Mouse (Mus musculus) lung, postnatal 0 days (tissue): ENCODE results near the gene Abcc12. TPM values are rescaled to one million over a fixed set of nuclear protein-coding genes. Genes with fewer than 3 reads are reported as not detected.

Experiments
- ATAC-seq: fragments of 200-750 bp; cut with Nextera tagmentation; 2 replicates; pipeline ENCODE4 v1.8.0; 2017; ENCODE audit warnings: moderate library complexity
- DNase-seq: peaks from one replicate; pipeline ENCODE4 v3.0.0-alpha.2; 2016; ENCODE audit warnings: low spot score
- H3K27ac ChIP-seq: fragments of 300-500 bp; sonication (generic); 2 replicates; pipeline ENCODE4 v1.5.1; 2014; ENCODE audit warnings: antibody characterized with exemption, mild to moderate bottlenecking, low read length, mixed read lengths
- H3K27me3 ChIP-seq: fragments of 300-500 bp; sonication (generic); replicated peaks from 2 replicates; pipeline ENCODE4 v1.6.1; 2014; ENCODE audit warnings: low read length, mixed read lengths; ENCODE audit not compliant: insufficient read depth
- H3K36me3 ChIP-seq: fragments of 300-500 bp; sonication (generic); 2 replicates; pipeline ENCODE4 v1.6.1; 2014; ENCODE audit warnings: low read length, mixed read lengths; ENCODE audit not compliant: insufficient read depth
- H3K4me1 ChIP-seq: fragments of 300-500 bp; sonication (generic); 2 replicates; pipeline ENCODE4 v1.6.1; 2014; ENCODE audit warnings: antibody characterized with exemption, low read depth, low read length, mixed read lengths; ENCODE audit not compliant: insufficient read depth
- H3K4me2 ChIP-seq: fragments of 300-500 bp; sonication (generic); replicated peaks from 2 replicates; pipeline ENCODE4 v1.6.1; 2014; ENCODE audit warnings: low read depth, mild to moderate bottlenecking, low read length, moderate library complexity, mixed read lengths
- H3K4me3 ChIP-seq: fragments of 300-500 bp; sonication (generic); 2 replicates; pipeline ENCODE4 v1.5.1; 2014; ENCODE audit warnings: low read depth, low read length
- H3K9ac ChIP-seq: fragments of 300-500 bp; sonication (generic); replicated peaks from 2 replicates; pipeline ENCODE4 v1.6.1; 2014; ENCODE audit warnings: low read depth, mild to moderate bottlenecking
- H3K9me3 ChIP-seq: fragments of 300-500 bp; sonication (generic); 2 replicates; pipeline ENCODE4 v1.6.1; 2016; ENCODE audit warnings: low read length, mixed read lengths
- CTCF ChIP-seq: IDR thresholded peaks from 2 replicates; pipeline ENCODE4 v1.5.1; 2016; ENCODE audit warnings: antibody characterized with exemption, mild to moderate bottlenecking
- EP300 ChIP-seq: IDR thresholded peaks from 2 replicates; pipeline ENCODE4 v1.6.1; 2016; ENCODE audit warnings: antibody characterized with exemption, mild to moderate bottlenecking, control low read depth
- WGBS: fragments of 180-500 bp; shearing (Covaris S2); extraction: QIAGEN DNeasy Blood & Tissue Kit; methylation state at CpG from one replicate; pipeline ENCODE4 v1.1.7; 2014; 5-methylcytosine and 5-hydroxymethylcytosine counted together
- microRNA-seq: library from miRNA; unstranded; fragments of <30 nt; microRNA quantifications from one replicate; pipeline ENCODE4, GENCODE M21; 2016
- polyA plus RNA-seq: library from polyadenylated mRNA; unstranded; fragments of >200 nt; fragmentation: Nextera tagmentation; extraction: Ambion mirVana; gene quantifications from 2 replicates; pipeline ENCODE4 v1.2.1, GENCODE M21; 2015

The Abcc12 gene
- polyA plus RNA-seq, 1 experiment from 2014 or later, result 0.30 TPM

DNA sequence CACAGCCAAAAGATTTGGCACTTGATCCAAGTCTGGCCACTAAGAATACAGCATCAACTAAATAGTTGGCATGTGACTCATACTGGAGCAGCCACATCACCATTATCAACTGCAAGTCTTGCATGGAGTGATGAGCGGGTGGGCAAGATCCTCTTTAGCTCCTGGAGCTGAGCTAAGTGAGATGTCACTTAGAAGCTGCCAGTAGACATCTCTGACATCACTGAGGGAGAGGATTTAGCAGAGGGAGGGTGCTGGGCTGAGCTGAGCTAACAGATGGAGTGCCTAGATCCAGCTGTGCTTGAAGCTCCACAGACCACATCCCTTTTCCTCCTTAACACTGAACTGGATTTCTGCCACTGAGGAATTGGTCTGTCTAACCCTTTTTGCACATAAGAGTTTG is 143.1 kb downstream of the Abcc12 start:
- no peaks in the 10 kb centered on the region for H3K36me3 ChIP-seq
- ATAC-seq, result peak; percentile 38; the same call in 1 of the 2 replicates
- DNase-seq, result no peak
- no peak overlapping the region for H3K4me2 ChIP-seq
- H3K27ac ChIP-seq, result no peak overlapping the region
- TF ChIP-seq CTCF (no peak), EP300 (no peak)
- no peak overlapping the region for H3K9ac ChIP-seq
- no peaks in the 10 kb centered on the region for H3K4me1 ChIP-seq
- no peak overlapping the region for H3K4me3 ChIP-seq
- no peaks in the 10 kb centered on the region for H3K9me3 ChIP-seq
- no peaks in the 10 kb centered on the region for H3K27me3 ChIP-seq
- WGBS, result 62% methylated on average over 1 of the region's 1 CpGs

Small RNA genes lying within 50 kb of the gene (microRNA-seq; reads per million reads assigned to microRNA genes)
- not detected for gene Gm44348

Other genes with a start within 250 kb of the Abcc12 start
- 37.9 and 48.9 TPM in 2 replicates for gene Lonp2, start 43.4 kb upstream of the Abcc12 start, polyA plus RNA-seq
- gene Gm10638, start 165.0 kb upstream of the Abcc12 start, polyA plus RNA-seq, result 8.5 and 9.5 TPM in 2 replicates
- gene Siah1a, start 165.2 kb upstream of the Abcc12 start, polyA plus RNA-seq, result 43.3 and 50.3 TPM in 2 replicates